Mouse (Mus musculus) leukemia stem cell, adult 10-12 weeks (primary cell): ENCODE measurements around the gene Snta1. TPM values are rescaled to one million over a fixed set of nuclear protein-coding genes. Genes with fewer than 3 reads are reported as not detected.

Experiments used
- polyA plus RNA-seq: library from polyadenylated mRNA; stranded (reverse); fragments of >175 nt; gene quantifications from 2 replicates; pipeline ENCODE4 v1.2.3, GENCODE M21; 2012; ENCODE audit warnings: low replicate concordance

Snta1 gene
- polyA plus RNA-seq = 2.5 and 2.7 TPM in 2 replicates

GRCm38 (mm10) chr2:154407643-154408445 is at the start of gene Snta1:
Gene Snta1, minus strand, starts transcription at chr2:154408099.

DNA sequence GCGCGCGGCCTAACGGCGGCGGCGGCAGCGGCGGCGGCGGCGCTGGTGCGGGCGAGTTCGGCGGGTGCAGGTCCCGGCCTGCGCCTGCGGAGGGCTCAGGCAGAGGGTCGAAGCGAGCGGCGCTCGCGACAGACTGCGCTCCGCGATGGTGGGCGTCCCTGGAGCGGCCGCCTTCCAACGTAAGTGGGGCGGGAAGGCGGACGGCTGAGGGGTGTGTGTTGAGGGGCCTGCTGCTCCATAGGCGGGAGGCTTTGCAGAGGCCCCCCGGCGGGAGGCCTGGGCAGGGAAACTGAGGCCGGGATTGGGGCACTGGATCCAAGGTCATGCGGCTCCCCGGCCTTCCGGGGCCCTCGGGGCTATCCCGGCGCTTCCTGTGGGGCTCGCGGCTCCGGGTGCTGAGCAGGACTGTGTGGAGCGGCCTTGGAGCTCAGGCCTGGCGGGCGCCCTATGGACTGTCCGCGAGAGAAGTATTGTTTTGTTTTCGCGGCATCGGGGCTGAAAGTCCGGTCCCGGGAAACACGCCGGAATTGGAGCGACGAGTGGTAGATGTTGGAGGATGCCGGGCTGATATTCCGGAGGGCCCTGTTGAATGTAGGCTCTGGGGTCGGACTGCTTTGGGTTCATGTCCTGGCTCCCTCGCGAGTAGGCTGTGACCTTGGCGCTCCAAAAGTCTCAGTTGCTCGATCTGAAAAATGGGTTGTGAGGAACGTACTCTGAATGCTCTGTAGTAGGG is 28.7 kb upstream of the Snta1 start, which contains the start of gene Cbfa2t2:
Gene Cbfa2t2, plus strand, starts transcription at position 24 of the 733 bp plus-strand sequence.

DNA sequence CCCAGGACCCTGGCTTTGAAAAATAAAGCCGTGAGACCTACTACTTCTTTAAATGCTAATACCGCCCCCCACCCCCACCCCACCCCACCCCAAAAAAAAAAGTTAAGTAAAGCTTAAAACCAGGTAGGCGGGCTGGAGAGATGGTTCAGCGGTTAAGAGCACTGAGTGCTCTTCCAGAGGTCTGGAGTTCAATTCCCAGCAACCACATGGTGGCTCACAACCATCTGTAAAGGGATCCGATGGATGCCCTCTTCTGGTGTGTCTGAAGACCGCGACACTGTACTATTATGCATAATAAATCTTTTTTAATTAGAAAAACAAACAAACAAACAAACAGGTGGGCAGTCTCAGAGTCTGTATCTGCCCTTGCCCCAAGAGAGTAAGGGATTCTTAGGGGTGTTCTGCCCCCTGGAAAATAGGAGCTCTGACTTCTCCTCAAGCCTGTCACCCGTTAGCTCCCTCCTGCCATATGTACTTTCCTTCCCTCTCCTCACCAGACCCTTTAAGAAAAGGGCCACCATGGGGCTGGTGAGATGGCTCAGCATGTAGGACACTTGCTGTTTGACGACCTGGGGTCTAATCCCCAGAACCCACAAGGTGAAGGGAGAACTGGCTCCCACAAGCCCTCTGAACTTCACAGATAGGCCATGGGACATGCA is 34.9 kb downstream of the Snta1 start, which contains the start of gene Cdk5rap1:
Gene Cdk5rap1, minus strand, starts transcription at position 169 of the 659 bp plus-strand sequence.

Other genes with a start within 250 kb of the Snta1 start
- gene Bpifa5, start 245.5 kb downstream of the Snta1 start, polyA plus RNA-seq = not detected in 2 replicates
- gene Bpifb1, start 217.3 kb downstream of the Snta1 start, polyA plus RNA-seq = not detected in 2 replicates
- not detected in 2 replicates for gene Bpifb5, start 184.4 kb downstream of the Snta1 start, polyA plus RNA-seq
- not detected in 2 replicates for gene Bpifb9a, start 150.2 kb downstream of the Snta1 start, polyA plus RNA-seq
- gene Bpifb9b, start 100.9 kb downstream of the Snta1 start, polyA plus RNA-seq = not detected in 2 replicates
- gene Cdk5rap1, start 35.1 kb downstream of the Snta1 start, polyA plus RNA-seq = 0.18 and 1.0 TPM in 2 replicates
- 4.7 and 12.4 TPM in 2 replicates for gene Cbfa2t2, start 28.4 kb upstream of the Snta1 start, polyA plus RNA-seq
- 0.64 and 0.74 TPM in 2 replicates for gene 1700003F12Rik, start 139.0 kb upstream of the Snta1 start, polyA plus RNA-seq
- not detected in 2 replicates for gene Actl10, start 143.7 kb upstream of the Snta1 start, polyA plus RNA-seq
- gene Necab3, start 150.8 kb upstream of the Snta1 start, polyA plus RNA-seq = 2.2 and 8.2 TPM in 2 replicates
- gene E2f1, start 161.8 kb upstream of the Snta1 start, polyA plus RNA-seq = 64.9 and 73.1 TPM in 2 replicates
- gene Pxmp4, start 195.6 kb upstream of the Snta1 start, polyA plus RNA-seq = 2.2 and 9.4 TPM in 2 replicates
- 6.7 and 9.3 TPM in 2 replicates for gene Zfp341, start 205.2 kb upstream of the Snta1 start, polyA plus RNA-seq
- 4.1 and 10.3 TPM in 2 replicates for gene 4930519P11Rik, start 205.3 kb upstream of the Snta1 start, polyA plus RNA-seq
- 42.2 and 77.8 TPM in 2 replicates for gene Chmp4b, start 243.6 kb upstream of the Snta1 start, polyA plus RNA-seq